Mouse (Mus musculus) E14TG2a.4 (cell line): ENCODE data around the gene Cpm.

ENCODE experiments used
- CTCF ChIP-seq: conservative IDR thresholded peaks from 2 replicates; pipeline ENCODE4 v1.5.1; 2014; ENCODE audit warnings: low read length
- POU5F1 ChIP-seq: IDR thresholded peaks from 2 replicates; pipeline ENCODE4 v1.6.1; 2014; ENCODE audit warnings: low read length, borderline replicate concordance

DNA sequence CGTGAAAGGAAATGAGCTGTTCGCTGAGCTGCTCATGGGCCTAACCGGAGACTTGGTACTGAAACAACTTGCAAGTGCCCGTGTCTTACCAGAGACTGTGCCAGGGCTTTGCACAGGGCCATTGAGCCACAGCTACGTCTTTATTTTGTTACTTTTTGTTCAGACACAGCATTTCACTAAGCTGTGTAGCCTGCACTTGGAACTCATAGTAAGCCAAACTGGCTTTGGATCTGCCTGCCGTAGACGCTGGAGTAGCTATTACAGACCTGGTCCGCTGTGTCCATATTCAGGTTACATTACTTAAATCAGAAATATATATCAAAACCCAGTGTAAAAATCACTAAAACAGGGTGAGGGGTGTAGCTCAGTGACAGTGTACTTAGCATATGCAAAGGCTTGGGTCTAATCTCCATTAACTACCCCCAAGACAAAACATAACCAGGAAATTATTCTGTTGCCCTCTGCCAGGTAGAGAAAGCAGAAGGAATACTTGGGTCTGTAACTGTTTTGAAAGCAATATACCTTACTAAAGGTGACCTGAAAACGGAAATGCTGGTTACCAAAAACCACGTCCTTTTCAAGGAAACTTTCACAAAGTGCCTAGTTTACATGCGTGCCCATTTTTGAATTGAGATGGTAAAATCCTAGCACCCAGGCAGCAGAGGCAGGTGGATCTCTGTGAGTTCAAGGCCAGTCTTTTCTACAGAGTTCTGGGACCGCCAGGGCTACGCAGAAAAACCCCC lies 56.7 kb downstream of the Cpm start:
- TF ChIP-seq CTCF (no peak), POU5F1 (no peak)
